In genomic region chr7:46378123-46378522, GRCm38 (mm10) we compare ENCODE assay signal across 8 mouse cellular contexts. TPM values are rescaled to one million over a fixed set of nuclear protein-coding genes. Genes with fewer than 3 reads are reported as not detected.
DNase-seq lines count a peak whose midpoint lies in the region; ATAC-seq lines count a peak whose summit lies in the region.

No protein-coding gene starts in this region.

- no peaks in the 10 kb centered on the region for H3K9me3 ChIP-seq in heart, embryonic 11.5 days (replicated peaks; ENCODE audit: control insufficient read depth, low read length)
- no peaks in the 10 kb centered on the region for H3K9me3 ChIP-seq in hindbrain, embryonic 12.5 days (replicated peaks)
- H3K9me3 ChIP-seq in neural tube, embryonic 13.5 days: no peaks in the 10 kb centered on the region

- no peak for ATAC-seq in heart, embryonic 11.5 days (replicated peaks; ENCODE audit: insufficient number of reproducible peaks, low FRiP score, low TSS enrichment)
- no peak for ATAC-seq in hindbrain, embryonic 12.5 days (ENCODE audit: low FRiP score)
- no peak for ATAC-seq in neural tube, embryonic 13.5 days (ENCODE audit: low read depth)

- no peaks in the 10 kb centered on the region for H3K4me1 ChIP-seq in heart, embryonic 11.5 days (ENCODE audit: control insufficient read depth, insufficient read depth, low read length)
- peaks cover 26% of the 10 kb centered on the region for H3K4me1 ChIP-seq in hindbrain, embryonic 12.5 days
- peaks cover 27% of the 10 kb centered on the region for H3K4me1 ChIP-seq in neural tube, embryonic 13.5 days (replicated peaks)

- no peak overlapping the region for H3K4me3 ChIP-seq in heart, embryonic 11.5 days (ENCODE audit: low read depth, low read length)
- peak overlapping the region; percentile 24; the same call in 1 of the 2 replicates for H3K4me3 ChIP-seq in hindbrain, embryonic 12.5 days
- H3K4me3 ChIP-seq in neural tube, embryonic 13.5 days: peak overlapping the region; percentile 20

- no peaks in the 10 kb centered on the region for H3K36me3 ChIP-seq in heart, embryonic 11.5 days (ENCODE audit: control insufficient read depth, insufficient read depth, low read length)
- H3K36me3 ChIP-seq in hindbrain, embryonic 12.5 days: no peaks in the 10 kb centered on the region
- H3K36me3 ChIP-seq in neural tube, embryonic 13.5 days: no peaks in the 10 kb centered on the region

- DNase-seq in heart, adult 8-10 months (ENCODE audit: low spot score): no peak
- DNase-seq in CD8-positive naive resting alpha-beta T cell, adult 2 months (ENCODE audit: low read depth in 2 of 2, low spot score in 2 of 2): peak; percentile 37 to 53
- peak; percentile 57 to 59 for DNase-seq in cerebellum, postnatal 14 days
- no peak for DNase-seq in frontal cortex, postnatal 25 days (ENCODE audit: low spot score in 2 of 2)
- DNase-seq in layer of hippocampus, postnatal 14 days (ENCODE audit: low spot score in 2 of 2): no peak

- peaks cover 79% of the 10 kb centered on the region for H3K27me3 ChIP-seq in heart, embryonic 11.5 days (ENCODE audit: control insufficient read depth, insufficient read depth, low read length)
- H3K27me3 ChIP-seq in hindbrain, embryonic 12.5 days: peaks cover 74% of the 10 kb centered on the region
- peaks cover 73% of the 10 kb centered on the region for H3K27me3 ChIP-seq in neural tube, embryonic 13.5 days

- H3K4me2 ChIP-seq in heart, embryonic 11.5 days: peak overlapping the region; percentile 34
- H3K4me2 ChIP-seq in hindbrain, embryonic 12.5 days (replicated peaks): peak overlapping the region; percentile 50
- peak overlapping the region; percentile 41 for H3K4me2 ChIP-seq in neural tube, embryonic 13.5 days

- no peak overlapping the region for H3K9ac ChIP-seq in heart, embryonic 11.5 days (ENCODE audit: low read depth, low read length)
- no peak overlapping the region for H3K9ac ChIP-seq in hindbrain, embryonic 12.5 days
- no peak overlapping the region for H3K9ac ChIP-seq in neural tube, embryonic 13.5 days

- H3K27ac ChIP-seq in heart, embryonic 11.5 days (ENCODE audit: low read depth, low read length): no peak overlapping the region
- H3K27ac ChIP-seq in hindbrain, embryonic 12.5 days: no peak overlapping the region
- no peak overlapping the region for H3K27ac ChIP-seq in neural tube, embryonic 13.5 days (replicated peaks)

- 5% methylated on average over 22 of the region's 22 CpGs for WGBS in heart, embryonic 11.5 days (ENCODE audit: insufficient replicate concordance)
- WGBS in hindbrain, embryonic 12.5 days: 2% methylated on average over 22 of the region's 22 CpGs
- WGBS in neural tube, embryonic 13.5 days: 1% methylated on average over 22 of the region's 22 CpGs

RNA-seq across cellular contexts. Expression of gene Myod1, which starts 1.8 kb away (rescaled TPM):
- 0.87 and 1.5 TPM in 2 replicates for polyA plus RNA-seq in heart, embryonic 11.5 days (2014; fragmentation: Nextera tagmentation; extraction: Ambion mirVana)
- under 1 TPM in 3 of 4 experiments, not detected in 1; 0.12 to 0.16 (median 0.14) TPM for total RNA-seq in heart, adult 8-10 months (2022)
- polyA plus RNA-seq in hindbrain, embryonic 12.5 days (2016; fragmentation: Nextera tagmentation; extraction: Ambion mirVana): 2.6 and 12.1 TPM in 2 replicates
- polyA plus RNA-seq in neural tube, embryonic 13.5 days (2015; fragmentation: Nextera tagmentation; extraction: Ambion mirVana): 2.2 and 8.1 TPM in 2 replicates
- not detected for total RNA-seq in layer of hippocampus, postnatal 14 days (2021)

RNA-seq across cellular contexts. Expression of gene Kcnc1, which starts 18.2 kb away (rescaled TPM):
- polyA plus RNA-seq in heart, embryonic 11.5 days (2014; fragmentation: Nextera tagmentation; extraction: Ambion mirVana): 0.21 and 0.27 TPM in 2 replicates
- total RNA-seq in heart, adult 8-10 months (2022): under 1 TPM; 0.28 to 0.69 (median 0.39) TPM
- 8.2 and 9.8 TPM in 2 replicates for polyA plus RNA-seq in hindbrain, embryonic 12.5 days (2016; fragmentation: Nextera tagmentation; extraction: Ambion mirVana)
- 8.5 and 12.2 TPM in 2 replicates for polyA plus RNA-seq in neural tube, embryonic 13.5 days (2015; fragmentation: Nextera tagmentation; extraction: Ambion mirVana)
- total RNA-seq in layer of hippocampus, postnatal 14 days (2021): 10 to 100 TPM; 79.6 to 81.4 TPM

Comparison
In these comparisons a context has a peak if more than half of its experiments do, and no peak if none do; other contexts are left out.
1. DNase-seq: peak in CD8-positive naive resting alpha-beta T cell, adult 2 months (2 of 2) and cerebellum, postnatal 14 days (2 of 2); none in heart, adult 8-10 months (single experiment), frontal cortex, postnatal 25 days (0 of 2) and layer of hippocampus, postnatal 14 days (0 of 2).
2. Peak in every context shown above with its lines, with median percentiles within 50 percentile points of each other: H3K4me2 ChIP-seq.